Mouse (Mus musculus) myocyte (in vitro differentiated cells): ENCODE results near the gene Galntl5.

Experiments used
- MAX ChIP-seq: IDR thresholded peaks from one replicate; pipeline ENCODE4 v1.6.1; 2011; ENCODE audit warnings: low read depth, mild to moderate bottlenecking, control low read depth
- MYOD1 ChIP-seq, 3 experiments: IDR thresholded peaks; one replicate each; pipeline ENCODE4 v1.6.1; 2011; ENCODE audit warnings: control low read depth in 2 of 3, low read depth in 2 of 3, mild to moderate bottlenecking in 2 of 3, moderate library complexity in 1 of 3; ENCODE audit not compliant: insufficient read length in 2 of 3, control insufficient read depth in 1 of 3
- MYOG ChIP-seq, 3 experiments: IDR thresholded peaks; one replicate each; pipeline ENCODE4 v1.6.1; 2011; ENCODE audit warnings: control low read depth in 2 of 3, low read depth in 2 of 3, mild to moderate bottlenecking in 2 of 3; ENCODE audit not compliant: insufficient read length in 2 of 3, control insufficient read depth in 1 of 3, insufficient read depth in 1 of 3
- POLR2A ChIP-seq: IDR thresholded peaks from one replicate; pipeline ENCODE4 v1.6.1; 2011; ENCODE audit warnings: low read depth, mild to moderate bottlenecking, control low read depth, moderate library complexity; ENCODE audit not compliant: insufficient read length
- SRF ChIP-seq: IDR thresholded peaks from one replicate; pipeline ENCODE4 v1.6.1; 2011; ENCODE audit warnings: low read depth; ENCODE audit not compliant: control insufficient read depth, insufficient read length
- TCF3 ChIP-seq: IDR thresholded peaks from one replicate; pipeline ENCODE4 v1.6.1; 2011; ENCODE audit warnings: low read depth, control low read depth; ENCODE audit not compliant: insufficient read length
- USF1 ChIP-seq: IDR thresholded peaks from one replicate; pipeline ENCODE4 v1.6.1; 2011; ENCODE audit warnings: low read depth, mild to moderate bottlenecking, control low read depth, moderate library complexity

DNA sequence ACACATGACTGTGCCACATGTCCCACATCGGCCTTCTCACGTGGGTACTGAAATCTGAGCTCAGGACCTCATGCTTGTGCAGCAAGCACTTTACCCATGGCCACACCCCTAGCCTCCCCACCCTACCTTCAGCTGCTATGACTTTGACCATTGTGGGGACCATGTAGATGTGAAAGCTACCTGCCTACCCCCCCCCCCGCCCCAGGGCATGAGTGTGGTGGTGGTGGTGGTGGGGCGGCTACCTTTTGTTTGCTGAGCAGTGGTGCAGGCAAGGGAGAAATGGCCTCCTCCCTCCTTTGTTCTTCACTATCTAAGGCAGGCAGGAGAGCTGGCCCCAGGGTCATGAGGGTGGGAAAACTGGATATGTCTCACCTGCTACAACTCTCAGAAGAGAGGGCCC lies 18.3 kb upstream of the Galntl5 start:
- TF ChIP-seq MYOD1 (IDR thresholded peaks at IDR 0.05; ENCODE audit: control insufficient read depth in 1 of 3, insufficient read length in 2 of 3, low read depth in 2 of 3): no peak
- TF ChIP-seq POLR2A: no peak
- no peak for TF ChIP-seq TCF3
- TF ChIP-seq MAX: no peak
- no peak for TF ChIP-seq MYOG (IDR thresholded peaks at IDR 0.05; ENCODE audit: control insufficient read depth in 1 of 3, insufficient read depth in 1 of 3, insufficient read length in 2 of 3, low read depth in 2 of 3)
- no peak for TF ChIP-seq SRF
- no peak for TF ChIP-seq USF1
